Mouse (Mus musculus): Measurements from ENCODE around the gene Tmem217.

DNA sequence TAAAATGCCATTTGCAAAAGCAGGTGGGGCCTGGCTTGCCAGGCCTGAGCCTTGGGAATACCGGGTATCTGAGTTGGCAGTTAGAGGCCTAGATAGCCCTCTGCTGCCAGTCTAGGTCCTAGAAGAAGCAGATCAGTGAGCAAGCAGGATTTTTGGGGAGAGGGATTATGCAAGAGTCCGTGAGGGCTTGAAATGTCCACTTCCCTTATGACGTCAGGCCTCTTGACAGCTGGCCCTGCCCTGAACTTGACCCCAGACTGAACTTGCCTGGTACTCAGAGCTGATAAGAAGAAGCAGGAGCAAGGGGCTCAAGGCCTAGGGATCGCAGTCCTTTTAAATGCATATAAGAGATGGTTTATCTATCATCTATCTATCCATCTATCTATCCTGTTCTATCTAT lies 49.2 kb upstream of the Tmem217 start:
- TF ChIP-seq EP300 (IDR thresholded peaks at IDR 0.05; ENCODE audit: low read depth) (no peak), CTCF (IDR thresholded peaks at IDR 0.05; ENCODE audit: low read depth) (no peak)
